Mouse (Mus musculus) erythroid progenitor cell, adult 5-6 weeks (primary cell): ENCODE results near the gene Esam. TPM values are rescaled to one million over a fixed set of nuclear protein-coding genes. Genes with fewer than 3 reads are reported as not detected.

Experiments used
- ATAC-seq: replicated peaks from 2 replicates; pipeline ENCODE4 v1.8.0; 2016; ENCODE audit warnings: moderate number of reproducible peaks, mild to moderate bottlenecking, moderate TSS enrichment, inconsistent platforms; ENCODE audit not compliant: poor library complexity, low FRiP score, severe bottlenecking
- total RNA-seq, 2 experiments: library from RNA; stranded (forward) in 1 of 2; stranded (reverse) in 1 of 2; fragments of 150-400 nt in 1 of 2; fragments of 186-747, 209-891 nt in 1 of 2; gene quantifications; 2 replicates each; pipeline versions ENCODE4 v1.2.3 to v1.2.4; 2015 to 2017; ENCODE audit warnings: low replicate concordance in 2 of 2

The Esam gene
- total RNA-seq, 2 experiments from 2014 or later: not detected

DNA sequence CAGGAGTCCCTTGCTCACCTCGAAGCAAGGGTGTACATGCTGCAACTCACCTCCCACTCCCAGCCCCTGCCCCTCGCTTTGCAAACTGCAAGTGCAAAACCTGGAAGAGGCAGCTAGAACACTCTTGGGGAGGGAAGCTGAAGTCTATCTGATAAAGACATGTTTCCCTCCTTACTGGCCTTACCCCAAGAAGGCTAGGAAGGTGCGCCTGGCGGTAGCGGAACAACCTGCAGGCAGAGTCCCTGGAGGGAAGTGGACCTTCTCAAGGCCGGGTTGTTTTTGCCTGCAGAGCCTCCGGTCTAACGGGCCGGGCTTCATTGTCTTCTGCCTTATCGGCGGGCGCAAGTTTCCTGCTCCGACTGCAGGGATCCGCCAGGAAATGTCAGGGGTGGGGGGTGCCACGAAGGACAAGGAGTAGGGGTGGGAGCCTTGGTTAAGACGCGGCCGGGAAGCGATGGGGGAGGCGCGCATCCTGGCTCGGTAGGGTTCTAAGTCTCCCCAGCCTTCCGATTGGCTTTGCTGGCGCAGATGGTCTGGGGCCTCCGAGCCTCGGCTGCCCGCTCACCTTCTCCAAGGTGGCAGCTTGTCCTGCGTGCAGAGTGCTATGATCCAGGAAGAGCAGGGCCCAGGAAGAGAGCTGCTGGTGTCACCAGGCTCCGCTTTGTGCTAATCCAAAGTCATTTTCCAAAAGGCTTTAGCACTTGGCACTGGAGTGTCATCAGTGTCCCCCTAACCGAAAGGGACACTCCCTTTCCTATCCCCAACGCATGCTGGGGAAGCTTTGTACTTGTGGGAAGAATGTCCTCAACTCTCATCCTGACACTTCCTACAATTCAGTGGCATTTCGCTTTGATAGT is 2.4 kb downstream of the Esam start:
- ATAC-seq: no peak

DNA sequence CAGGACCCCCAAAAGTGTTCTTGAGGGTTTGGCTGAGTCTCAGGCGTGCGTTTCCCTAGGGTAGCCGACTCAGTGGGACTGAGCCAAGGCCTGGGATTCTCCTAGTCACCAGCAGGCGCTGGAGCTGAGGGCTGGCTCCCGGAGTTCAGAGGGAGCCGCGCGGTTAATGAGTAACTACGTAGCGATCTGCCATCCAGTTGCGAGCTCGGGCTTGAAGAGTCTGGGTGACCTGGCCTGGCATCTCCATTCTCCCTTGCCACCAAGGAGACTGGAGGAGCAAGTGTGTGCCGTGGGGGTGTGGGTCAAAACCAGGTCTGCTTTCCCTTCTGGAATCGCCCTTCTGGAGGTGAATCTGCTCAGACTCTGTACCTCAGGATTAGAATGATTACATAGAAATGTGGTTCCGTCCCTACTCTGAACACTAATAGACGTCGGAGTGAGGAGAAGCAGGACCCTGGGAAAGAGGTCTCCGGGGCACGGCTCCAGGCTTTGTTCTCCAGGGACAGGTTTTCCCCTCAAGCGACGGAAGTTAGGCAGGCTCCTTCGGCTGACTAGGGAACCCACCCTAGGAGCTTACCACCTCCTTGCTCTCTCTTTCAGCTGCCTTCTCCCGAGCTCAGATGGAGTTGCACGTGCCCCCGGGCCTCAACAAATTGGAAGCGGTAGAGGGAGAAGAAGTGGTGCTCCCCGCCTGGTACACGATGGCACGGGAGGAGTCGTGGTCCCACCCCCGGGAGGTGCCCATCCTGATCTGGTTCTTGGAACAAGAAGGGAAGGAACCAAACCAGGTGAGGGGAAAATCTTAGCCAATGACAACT is 3.2 kb downstream of the Esam start:
- no peak for ATAC-seq

DNA sequence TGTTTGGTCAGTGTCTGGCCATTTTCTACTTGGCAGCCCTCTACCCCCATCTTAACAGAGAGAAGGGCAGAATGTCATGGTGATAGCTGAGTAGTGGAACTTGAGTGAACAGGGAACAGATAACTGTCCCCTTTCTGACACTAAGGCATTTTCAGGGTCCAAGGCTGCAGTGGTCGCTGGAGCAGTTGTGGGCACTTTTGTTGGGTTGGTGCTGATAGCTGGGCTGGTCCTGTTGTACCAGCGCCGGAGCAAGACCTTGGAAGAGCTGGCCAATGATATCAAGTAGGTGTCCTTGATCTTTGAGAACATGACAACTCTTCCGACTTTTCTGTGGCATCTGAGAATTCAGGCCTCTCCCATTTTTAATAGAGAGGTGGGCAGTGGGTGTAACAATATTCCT is 9.0 kb downstream of the Esam start:
- ATAC-seq: no peak

DNA sequence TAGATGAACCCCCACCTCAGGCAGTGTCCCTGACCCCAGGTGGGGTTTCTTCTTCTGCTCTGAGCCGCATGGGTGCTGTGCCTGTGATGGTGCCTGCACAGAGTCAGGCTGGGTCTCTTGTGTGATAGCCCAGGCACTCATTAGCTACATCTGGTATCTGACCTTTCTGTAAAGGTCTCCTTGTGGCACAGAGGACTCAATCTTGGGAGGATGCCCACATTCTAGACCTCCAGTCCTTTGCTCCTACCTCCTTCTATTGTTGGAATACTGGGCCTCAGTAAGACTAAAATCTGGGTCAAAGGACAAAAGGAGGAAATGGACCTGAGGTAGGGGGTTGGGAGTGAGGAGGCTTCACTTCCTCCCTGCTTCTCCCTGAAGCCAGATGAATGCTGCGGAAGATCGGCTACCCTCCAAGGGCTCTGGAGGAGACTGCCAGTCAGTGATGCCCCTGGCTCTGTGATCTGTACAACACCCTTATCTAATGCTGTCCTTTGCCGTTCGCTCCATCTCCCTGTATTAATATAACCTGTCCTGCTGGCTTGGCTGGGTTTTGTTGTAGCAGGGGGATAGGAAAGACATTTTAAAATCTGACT is 9.9 kb downstream of the Esam start:
- no peak for ATAC-seq

DNA sequence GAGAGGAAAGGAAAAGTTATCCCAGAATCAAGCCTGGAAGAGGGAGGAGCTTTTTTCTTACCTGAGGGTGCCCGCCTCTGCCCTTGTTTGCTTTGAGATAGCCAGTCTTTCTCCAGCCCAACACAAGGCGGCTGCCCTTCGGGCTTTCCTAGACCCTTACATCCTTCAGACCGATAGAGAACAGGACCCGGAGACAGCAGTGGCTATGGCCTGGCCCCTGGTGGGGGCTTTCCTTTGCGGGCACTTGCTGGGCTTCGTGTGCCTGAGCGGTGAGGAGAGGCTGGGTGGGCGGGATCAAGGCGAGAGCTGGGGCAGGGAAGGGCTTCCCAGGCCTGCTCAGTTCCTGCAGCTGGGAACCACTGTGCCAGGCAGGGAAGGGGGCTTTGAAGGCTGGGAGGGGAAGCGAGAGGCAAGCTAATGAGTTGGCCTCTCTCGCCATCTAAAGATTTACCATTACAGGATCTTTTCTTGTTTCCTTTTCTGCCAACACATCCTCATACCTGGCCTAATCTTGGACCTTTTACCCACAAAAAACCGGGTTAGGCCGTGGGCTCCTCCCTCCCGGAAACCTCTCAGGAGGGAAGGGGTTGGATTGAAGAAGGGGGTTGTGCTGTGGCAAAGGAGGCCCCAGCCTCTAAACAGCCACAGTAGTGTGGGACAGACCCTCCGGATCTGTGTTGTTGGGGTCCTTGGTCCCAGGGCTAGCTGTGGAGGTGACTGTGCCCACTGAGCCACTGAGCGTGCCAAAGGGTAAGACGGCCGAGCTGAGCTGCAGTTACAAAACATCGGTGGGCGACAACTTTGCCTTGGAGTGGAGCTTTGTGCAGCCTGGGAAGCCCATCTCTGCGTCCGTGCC is 11.5 kb downstream of the Esam start, which contains the start of gene Vsig2:
Gene Vsig2, plus strand, starts transcription at position 86 of the 856 bp plus-strand sequence.
- no peak for ATAC-seq

DNA sequence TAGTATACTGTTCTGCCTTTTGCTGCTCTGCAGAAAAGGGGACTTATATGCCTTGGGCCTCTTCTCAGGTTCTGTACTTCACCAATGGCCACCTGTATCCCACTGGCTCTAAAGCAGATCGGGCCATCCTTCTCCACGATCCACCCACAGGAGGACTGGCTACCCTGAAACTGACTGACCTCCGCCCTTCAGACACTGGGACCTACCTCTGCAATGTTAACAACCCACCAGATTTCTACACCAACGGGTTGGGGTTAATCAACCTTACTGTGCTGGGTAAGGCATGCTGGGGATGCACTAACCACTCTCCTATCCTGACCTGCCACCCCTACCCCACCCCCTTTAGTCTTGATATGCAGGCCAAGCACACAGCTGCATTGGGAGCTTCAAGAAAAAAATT is 12.3 kb downstream of the Esam start:
- no peak for ATAC-seq

DNA sequence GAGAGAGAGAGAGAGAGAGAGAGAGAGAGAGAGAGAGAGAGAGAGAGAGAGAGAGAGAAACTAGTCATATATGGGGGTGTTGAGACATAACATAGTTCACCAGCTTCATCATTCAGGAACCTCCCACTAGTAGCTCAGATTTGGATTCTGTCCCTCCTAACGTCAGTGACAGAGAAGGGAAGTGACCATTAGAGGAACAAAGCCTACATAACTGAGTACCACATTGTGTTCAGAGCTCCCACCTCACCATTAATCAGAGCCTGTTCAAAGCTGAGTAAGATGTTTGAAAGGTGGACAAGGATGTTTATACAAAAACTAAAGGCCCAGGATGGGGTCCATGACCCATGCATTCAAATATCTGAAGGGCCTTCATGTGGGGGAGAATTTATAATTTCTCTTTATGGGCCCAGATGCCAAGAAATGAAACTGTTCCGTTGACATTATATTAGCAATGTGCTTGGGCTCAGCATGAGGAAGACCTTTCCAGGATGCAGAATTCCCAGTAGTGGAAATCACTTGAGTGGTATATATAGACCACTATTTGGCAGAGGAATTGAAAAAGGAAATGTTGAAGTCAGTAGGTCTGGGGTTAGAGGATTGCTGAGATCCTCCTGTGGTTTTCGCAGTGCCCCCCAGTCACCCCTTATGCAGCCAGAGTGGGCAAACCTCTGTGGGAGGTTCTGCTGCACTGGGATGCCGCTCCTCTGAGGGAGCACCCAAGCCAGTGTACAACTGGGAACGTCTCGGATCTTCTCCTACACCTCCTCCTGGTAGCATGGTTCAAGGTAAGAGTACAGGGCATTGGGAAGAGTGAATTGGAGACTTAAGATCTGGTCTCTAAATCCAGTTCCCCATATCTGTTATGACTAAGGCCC is 13.1 kb downstream of the Esam start:
- no peak for ATAC-seq

DNA sequence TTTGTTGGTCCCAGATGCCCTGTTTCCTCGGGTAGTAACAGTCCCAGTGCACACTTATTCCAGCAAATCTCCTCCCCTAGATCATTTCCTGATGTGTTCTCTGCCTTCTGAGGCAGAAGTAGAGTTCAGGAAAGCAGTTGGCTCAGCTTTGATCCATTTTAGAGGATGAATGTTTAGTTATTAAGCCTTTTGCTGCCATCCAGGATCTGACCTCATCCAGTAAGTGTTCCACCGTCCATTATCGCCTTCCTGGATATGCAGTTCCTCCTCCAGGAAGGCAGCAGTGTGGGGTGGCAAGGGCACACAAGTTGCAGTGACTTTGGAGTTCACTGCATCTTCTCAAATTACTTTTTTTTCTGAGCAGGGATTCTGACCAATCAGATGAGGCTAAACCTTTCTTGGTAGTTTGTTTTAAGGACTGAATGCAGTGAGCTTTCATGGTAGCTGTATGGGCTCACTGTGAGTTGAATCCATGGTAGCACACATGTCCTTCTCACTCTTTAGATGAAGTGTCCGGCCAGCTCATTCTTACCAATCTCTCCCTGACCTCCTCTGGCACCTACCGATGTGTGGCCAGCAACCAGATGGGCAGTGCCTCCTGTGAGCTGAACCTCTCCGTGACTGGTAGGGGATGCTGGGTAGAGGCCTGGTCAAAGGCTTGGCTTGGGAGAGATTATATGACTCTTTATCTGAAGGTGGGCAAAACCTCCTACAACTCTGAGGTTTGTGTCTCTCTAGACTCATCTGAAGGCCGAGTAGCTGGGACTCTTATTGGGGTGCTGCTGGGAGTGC is 14.2 kb downstream of the Esam start:
- ATAC-seq: no peak

DNA sequence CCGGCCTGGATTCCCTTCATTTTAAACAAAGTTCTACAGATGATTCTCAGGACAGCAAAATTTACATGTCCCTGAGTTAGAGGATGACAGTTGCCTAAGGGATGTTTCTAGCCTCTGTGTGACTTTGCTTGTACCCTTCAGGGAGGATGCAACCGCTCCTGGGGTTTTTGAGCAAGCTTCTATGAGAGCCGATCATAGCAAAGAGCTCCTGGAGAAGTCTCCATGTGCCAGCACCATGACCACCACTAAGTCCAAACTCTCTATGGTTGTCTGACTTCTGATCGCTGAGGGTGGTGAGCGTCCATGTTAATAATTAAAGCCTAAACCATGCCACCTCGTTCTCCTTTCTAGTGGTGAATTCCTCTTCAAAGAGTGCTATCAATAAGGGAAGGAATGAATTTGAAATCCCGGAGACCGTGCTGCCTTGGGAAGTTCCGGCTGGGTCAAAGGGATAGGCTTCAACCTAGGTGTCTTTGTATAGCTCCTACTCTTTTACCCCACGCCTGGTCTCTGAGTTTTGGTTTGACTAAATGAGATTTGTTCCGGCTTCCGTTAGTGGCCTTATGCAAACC is 16.1 kb downstream of the Esam start:
- ATAC-seq: no peak

DNA sequence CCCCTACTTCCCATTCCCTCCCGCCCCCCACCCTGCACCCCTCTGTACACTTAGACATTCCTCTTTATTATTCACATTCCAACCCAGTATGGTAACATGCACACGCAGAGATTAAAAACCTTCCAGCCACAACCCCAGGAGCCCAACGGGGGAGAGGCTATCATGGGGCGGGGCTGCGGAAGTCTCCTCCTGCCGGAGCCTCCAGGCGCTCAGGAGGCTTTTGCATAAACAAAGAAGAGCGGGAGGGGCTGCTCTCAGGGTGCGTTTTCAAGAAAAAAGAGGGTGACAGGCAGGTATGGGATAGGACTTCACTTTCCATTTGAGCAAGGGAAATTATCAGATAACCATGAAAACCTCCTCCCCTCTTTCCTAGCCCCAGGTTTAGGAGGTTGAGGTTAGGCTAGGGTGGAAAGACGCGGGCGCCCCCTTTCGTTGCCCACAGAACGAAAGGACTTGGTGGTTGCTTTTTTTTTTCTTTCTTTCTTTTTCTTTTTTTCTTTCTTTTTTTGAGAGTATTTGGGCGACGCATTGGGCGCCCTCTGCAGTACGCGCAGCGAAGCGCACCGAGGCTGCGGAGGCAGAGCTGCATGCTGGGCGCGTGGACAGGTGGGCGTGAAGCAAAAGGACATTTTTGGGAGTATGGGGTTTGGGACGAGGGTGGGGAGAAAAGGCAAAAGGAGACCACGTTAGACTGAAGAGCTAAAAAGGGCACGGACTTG is 16.7 kb downstream of the Esam start:
- ATAC-seq: 0 out of 2 replicates have a peak, but pooled peaks have one; percentile 37

DNA sequence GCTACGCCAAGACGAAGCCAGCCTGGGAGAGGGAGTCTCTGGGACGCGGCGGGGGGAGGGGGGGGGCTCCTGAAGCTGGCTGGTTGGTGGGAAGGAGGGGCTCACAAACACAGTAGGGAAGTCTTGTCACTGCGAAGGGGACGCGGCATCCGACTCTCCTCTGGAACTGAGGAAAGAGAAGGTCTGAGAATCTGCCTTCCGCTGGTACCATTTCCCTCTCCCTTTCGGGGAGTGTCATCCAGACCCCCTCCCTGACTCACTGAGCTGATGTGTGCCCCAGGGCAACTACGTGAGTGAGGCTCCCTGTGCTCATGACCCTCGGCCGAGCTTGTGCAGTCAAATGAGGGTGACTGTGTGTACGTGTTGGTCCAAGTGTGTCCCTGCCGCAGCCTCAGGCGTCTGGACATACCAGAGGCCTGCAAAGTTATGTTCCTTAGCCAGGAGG is 17.3 kb downstream of the Esam start:
- no peak for ATAC-seq

DNA sequence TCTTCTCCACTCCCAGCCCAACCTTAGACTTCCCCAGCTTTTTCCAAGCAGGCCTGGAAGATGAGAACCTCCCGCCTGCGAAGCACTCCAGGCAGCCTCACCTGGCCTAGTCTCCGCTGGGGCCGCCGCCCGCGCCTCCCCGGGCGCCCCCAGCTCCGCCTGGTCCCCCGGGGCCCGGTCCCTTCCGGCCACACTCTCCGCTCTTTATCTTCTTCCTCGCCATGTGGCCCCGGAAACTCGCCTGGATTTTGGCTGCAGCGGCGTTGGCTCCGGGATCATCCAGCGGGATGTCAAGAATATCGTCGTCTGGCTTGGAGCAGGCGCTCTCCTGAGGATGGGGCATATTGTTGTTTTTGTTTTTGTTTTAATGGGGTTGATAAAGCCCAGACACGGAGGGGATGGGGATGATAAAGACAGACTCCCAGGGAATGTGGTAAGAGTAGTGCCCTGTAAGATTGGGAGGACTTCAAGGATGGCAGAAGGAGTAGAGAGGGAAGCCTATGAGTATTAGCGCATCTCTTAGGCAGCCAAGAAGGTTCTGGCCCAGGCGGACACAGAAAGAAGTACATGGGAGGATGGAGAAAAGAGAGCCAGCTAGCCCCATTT is 18.1 kb downstream of the Esam start:
- ATAC-seq: no peak

DNA sequence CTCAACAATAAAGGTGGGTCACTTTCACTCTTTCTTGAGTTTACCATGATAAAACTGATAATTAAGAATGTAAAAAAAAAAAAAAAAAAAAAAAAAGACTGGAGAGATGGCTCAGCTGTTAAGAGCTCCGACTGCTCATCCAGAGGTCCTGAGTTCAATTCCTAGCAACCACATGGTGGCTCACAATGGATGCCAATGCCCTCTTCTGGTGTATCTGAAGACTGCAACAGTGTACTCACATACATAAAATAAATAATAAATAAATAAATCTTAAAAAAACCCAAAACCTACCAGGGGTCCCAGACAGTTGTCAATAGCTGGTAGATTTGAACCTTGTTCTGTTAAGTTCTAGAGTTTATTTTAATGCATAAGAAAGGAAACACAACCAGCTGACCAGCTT is 19.0 kb downstream of the Esam start:
- ATAC-seq: no peak

DNA sequence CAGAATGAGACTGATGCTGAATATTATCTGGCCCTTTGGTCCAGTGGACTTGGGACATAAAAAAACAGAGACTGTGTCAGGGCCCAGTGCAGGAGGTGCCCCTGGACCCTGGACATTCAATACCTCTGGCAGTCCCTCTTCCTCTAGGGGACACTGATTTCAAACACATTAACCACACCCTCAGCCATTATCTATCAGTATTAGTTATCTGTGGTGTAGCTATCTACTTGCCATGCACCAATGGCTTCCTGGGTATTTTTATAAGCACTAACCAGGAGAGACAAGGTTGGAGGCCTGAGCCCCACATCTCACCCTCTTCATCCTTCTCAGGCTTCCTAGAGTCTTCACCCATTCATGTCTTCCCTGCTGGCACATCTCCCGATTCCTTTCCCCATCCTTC is 22.6 kb downstream of the Esam start:
- no peak for ATAC-seq

DNA sequence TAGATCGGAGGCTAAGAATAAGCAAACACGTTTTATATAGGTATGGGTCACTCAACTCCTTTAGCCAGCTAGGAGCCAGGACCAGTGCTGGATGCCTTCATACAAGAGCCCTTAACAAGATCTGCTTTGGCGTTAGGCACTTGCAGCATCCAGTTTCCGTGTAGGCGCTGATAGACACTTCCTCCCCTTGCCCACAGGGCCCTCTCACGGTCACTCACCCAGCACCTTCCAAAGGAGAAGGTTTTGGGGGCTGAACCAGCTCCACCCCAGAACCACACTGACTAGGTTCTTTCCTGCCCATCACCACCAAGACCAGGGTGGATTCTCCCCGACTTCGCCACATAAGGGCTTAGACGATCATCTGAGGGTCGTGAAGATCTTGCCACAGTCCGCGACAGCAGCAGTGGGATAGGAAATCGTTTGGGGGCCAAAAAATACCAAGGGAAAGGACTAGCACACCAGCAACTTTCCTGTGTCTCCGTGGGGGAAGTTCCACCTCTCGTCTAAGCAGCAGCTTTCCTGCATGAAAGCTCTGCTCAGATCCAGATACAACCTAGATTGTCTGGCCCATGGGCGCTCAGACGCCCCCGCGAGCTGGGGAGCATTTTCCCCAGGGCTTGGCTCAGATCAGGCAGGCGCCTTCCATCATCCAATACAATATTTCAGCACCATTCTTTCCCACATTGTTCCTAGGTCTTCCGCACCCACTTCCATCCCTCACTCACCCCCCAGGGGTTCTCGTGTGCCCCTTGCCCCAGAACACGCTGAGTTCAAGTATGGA is 24.1 kb downstream of the Esam start:
- no peak for ATAC-seq
